Mouse (Mus musculus) erythroblast, embryonic 14.5 days (primary cell): ENCODE measurements around the gene Hap1.

Source experiments
- GATA1 ChIP-seq: IDR thresholded peaks from 2 replicates; pipeline ENCODE4 v1.6.1; 2012; ENCODE audit warnings: low read length, inconsistent platforms, mixed read lengths
- TAL1 ChIP-seq: IDR thresholded peaks from 3 replicates; pipeline ENCODE4 v1.6.1; 2012; ENCODE audit warnings: low read length, inconsistent platforms, mixed read lengths

- TF ChIP-seq GATA1 (no peak), TAL1 (no peak)
These were observed at the start of gene Hap1 for GRCm38 (mm10) chr11:100355972-100356818.
